Mouse (Mus musculus) forebrain, embryonic 16.5 days (tissue): ENCODE results near the gene Bicc1. TPM values are rescaled to one million over a fixed set of nuclear protein-coding genes. Genes with fewer than 3 reads are reported as not detected.

Experiments
- ATAC-seq: fragments of 200-750 bp; cut with Nextera tagmentation; 2 replicates; pipeline ENCODE4 v1.8.0; 2017; ENCODE audit warnings: mild to moderate bottlenecking, moderate library complexity
- H3K27ac ChIP-seq: fragments of 300-500 bp; sonication (generic); 2 replicates; pipeline ENCODE4 v1.5.1; 2014; ENCODE audit warnings: low read length, control low read depth
- H3K27me3 ChIP-seq: fragments of 300-500 bp; sonication (generic); replicated peaks from 2 replicates; pipeline ENCODE4 v1.6.1; 2014; ENCODE audit warnings: low read length; ENCODE audit not compliant: control insufficient read depth, insufficient read depth
- H3K36me3 ChIP-seq: fragments of 300-500 bp; sonication (generic); 2 replicates; pipeline ENCODE4 v1.6.1; 2014; ENCODE audit not compliant: control insufficient read depth, insufficient read depth
- H3K4me1 ChIP-seq: fragments of 300-500 bp; sonication (generic); replicated peaks from 2 replicates; pipeline ENCODE4 v1.6.1; 2014; ENCODE audit warnings: low read length; ENCODE audit not compliant: control insufficient read depth, insufficient read depth
- H3K4me2 ChIP-seq: fragments of 300-500 bp; sonication (generic); 2 replicates; pipeline ENCODE4 v1.6.1; 2014; ENCODE audit warnings: mild to moderate bottlenecking, low read length, control low read depth
- H3K4me3 ChIP-seq: fragments of 300-500 bp; sonication (generic); replicated peaks from 2 replicates; pipeline ENCODE4 v1.5.1; 2014; ENCODE audit warnings: mild to moderate bottlenecking, low read length, control low read depth
- H3K9ac ChIP-seq: fragments of 300-500 bp; sonication (generic); replicated peaks from 2 replicates; pipeline ENCODE4 v1.6.1; 2014; ENCODE audit warnings: low read depth, low read length, control low read depth
- H3K9me3 ChIP-seq: fragments of 300-500 bp; sonication (generic); 2 replicates; pipeline ENCODE4 v1.6.1; 2016; ENCODE audit warnings: low read length; ENCODE audit not compliant: control insufficient read depth
- WGBS: fragments of 180-500 bp; shearing (Covaris S2); extraction: QIAGEN DNeasy Blood & Tissue Kit; methylation state at CpG from one replicate; pipeline ENCODE4 v1.1.7; 2014; 5-methylcytosine and 5-hydroxymethylcytosine counted together
- polyA plus RNA-seq: library from polyadenylated mRNA; unstranded; fragments of >200 nt; fragmentation: Nextera tagmentation; extraction: Ambion mirVana; gene quantifications from 2 replicates; pipeline ENCODE4 v1.2.1, GENCODE M21; 2015

The Bicc1 gene
- polyA plus RNA-seq, 1 experiment from 2014 or later: 3.1 TPM

DNA sequence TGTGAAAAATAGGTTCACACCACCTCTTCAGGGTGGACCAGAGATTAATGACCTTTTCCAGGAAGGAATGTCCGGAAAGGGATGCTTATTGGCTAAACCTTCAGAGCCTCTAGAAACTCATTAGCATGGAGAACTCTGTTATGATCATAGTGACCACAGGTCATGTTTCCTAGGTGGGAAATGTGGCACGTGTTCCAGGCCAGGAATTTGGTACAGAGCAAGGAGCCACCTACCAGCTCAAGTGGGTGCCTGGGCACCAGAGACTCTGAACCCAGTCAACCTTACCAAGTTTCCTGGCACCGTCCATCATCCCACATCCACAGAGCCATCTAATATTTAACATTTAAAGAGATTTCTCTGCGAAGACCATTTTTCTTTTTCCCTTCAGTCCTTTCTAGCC is 29.2 kb upstream of the Bicc1 start:
- H3K4me1 ChIP-seq: peaks cover 2% of the 10 kb centered on the region; the same call in 1 of the 2 replicates
- 87% methylated on average over 4 of the region's 4 CpGs for WGBS
- no peaks in the 10 kb centered on the region for H3K9me3 ChIP-seq
- H3K27ac ChIP-seq: no peak overlapping the region
- H3K9ac ChIP-seq: no peak overlapping the region
- no peak overlapping the region for H3K4me2 ChIP-seq
- no peaks in the 10 kb centered on the region for H3K27me3 ChIP-seq
- no peak for ATAC-seq
- H3K4me3 ChIP-seq: no peak overlapping the region
- no peaks in the 10 kb centered on the region for H3K36me3 ChIP-seq

DNA sequence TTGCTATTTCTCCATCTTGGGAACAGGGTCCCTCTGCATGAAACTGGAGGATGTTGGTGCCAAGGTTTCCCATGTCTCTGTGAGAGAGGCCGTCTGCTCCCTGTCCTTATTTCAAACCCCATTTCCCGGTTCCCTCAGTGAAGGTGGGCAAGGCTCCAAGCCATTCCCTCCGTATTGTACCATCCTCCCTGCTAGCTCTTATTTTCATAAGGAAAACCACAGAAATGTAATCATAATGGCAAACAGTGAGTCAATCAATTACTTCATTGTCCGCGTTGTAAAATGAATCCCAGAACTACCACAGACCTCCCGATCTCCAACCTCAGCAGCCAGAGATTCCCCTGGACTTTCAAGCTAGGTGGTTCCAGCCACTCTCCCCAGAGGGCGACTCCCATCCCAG is 25.6 kb upstream of the Bicc1 start:
- WGBS: 78% methylated on average over 7 of the region's 7 CpGs
- Histone ChIP-seq H3K9me3 (no peaks in the 10 kb centered on the region), H3K4me1 (peaks cover 2% of the 10 kb centered on the region; the same call in 1 of the 2 replicates), H3K4me3 (no peak overlapping the region), H3K27ac (no peak overlapping the region), H3K27me3 (no peaks in the 10 kb centered on the region), H3K9ac (no peak overlapping the region), H3K4me2 (no peak overlapping the region), H3K36me3 (no peaks in the 10 kb centered on the region)
- no peak for ATAC-seq

DNA sequence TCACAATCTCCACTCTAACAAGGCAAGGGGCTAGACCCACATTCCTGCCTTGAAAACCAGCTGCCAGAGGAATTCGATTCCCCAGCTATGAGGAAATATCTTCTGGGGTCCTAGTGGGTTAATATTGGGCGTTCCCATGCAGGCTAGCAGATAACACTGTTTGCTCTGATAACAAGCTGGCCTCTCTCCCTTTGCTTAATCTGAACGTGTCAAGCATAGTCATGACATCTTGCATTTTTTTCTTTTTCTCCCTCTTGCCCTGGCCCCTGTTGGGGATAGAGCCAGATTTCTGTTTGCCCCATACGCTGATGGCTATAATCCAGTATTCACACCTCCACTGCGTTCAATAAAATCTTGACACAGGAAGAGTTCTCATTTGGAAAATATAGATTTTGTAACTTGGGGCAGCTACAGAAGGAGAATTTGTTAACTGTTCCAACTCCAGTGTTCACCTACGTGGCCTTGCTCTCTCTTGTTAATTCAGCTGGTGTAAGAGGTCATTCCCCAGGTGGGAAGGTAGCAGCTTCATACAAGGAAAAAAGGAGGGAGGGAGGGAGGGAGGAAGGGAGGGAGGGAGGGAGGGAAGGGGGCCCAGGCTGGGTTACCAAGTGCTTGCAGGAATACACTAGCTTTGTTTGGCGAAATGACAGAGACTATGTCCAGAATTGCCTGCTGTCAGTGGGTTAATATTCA is 24.0 kb upstream of the Bicc1 start:
- Histone ChIP-seq H3K9ac (no peak overlapping the region), H3K36me3 (no peaks in the 10 kb centered on the region), H3K27me3 (no peaks in the 10 kb centered on the region), H3K9me3 (no peaks in the 10 kb centered on the region), H3K4me1 (peaks cover 2% of the 10 kb centered on the region; the same call in 1 of the 2 replicates), H3K4me2 (no peak overlapping the region), H3K4me3 (no peak overlapping the region), H3K27ac (no peak overlapping the region)
- ATAC-seq: no peak
- 55% methylated on average over 7 of the region's 7 CpGs for WGBS

DNA sequence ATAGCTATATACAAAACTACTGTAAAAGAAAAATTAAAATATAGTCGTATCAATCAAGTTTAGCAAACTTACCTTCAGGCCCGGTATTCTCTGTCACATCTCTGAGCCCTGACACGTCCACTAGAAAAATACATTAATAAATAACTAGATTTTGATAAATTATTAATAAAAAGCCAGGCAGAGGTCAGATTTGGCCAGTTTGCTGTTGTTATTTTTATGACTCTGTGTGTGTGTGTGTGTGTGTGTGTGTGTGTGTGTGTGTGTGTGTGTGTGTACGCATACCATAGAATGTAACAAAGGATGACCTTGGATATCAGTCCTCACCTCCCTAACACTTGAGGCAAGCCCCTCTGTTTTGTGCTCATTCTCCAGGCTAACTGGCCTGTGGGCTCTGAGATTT is 22.4 kb upstream of the Bicc1 start:
- Histone ChIP-seq H3K27ac (no peak overlapping the region), H3K4me3 (no peak overlapping the region), H3K4me2 (no peak overlapping the region), H3K9ac (no peak overlapping the region), H3K36me3 (no peaks in the 10 kb centered on the region), H3K4me1 (peaks cover 2% of the 10 kb centered on the region; the same call in 1 of the 2 replicates), H3K9me3 (no peaks in the 10 kb centered on the region), H3K27me3 (no peaks in the 10 kb centered on the region)
- ATAC-seq: no peak
- 91% methylated on average over 4 of the region's 4 CpGs for whole genome bisulfite sequencing

DNA sequence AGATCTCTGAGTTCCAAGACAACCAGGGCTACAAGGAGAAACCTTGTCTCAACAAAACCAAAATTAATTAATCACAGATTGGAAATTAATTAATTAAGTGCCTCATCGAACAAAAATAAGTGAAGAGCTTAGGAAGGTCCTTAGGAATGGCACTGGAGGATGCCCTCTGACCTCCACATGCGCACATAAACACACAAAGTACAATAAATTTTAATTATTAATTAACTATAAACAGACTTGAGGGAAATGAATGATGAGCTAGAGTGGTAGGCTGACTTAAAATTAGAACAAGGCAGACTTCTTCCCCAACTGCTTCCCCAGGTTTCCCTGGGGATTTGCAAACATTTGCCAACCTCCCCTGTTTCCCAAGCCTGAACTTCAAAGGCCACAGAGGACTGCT is 21.6 kb upstream of the Bicc1 start:
- 82% methylated on average over 2 of the region's 2 CpGs for WGBS

DNA sequence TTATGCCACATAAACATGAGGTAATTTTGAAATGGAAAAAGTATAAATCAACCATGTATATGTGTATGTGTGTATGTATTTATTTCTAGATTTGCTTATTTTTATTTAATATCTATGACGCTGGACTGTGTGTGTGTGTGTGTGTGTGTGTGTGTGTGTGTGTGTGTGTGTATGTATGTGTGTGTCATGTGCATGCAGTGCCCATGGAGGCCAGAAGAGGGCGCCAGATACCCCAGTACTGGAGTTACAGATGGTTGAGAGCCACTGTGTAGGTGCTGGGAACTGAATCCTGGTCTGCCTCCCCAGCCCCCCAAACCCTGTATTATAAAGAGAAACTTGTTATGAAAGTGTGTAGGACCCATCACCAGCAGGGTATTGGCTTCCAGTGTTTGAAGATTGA is 20.6 kb upstream of the Bicc1 start:
- Histone ChIP-seq H3K27me3 (no peaks in the 10 kb centered on the region), H3K4me1 (peaks cover 2% of the 10 kb centered on the region; the same call in 1 of the 2 replicates), H3K27ac (no peak overlapping the region), H3K4me2 (no peak overlapping the region), H3K36me3 (no peaks in the 10 kb centered on the region), H3K9me3 (no peaks in the 10 kb centered on the region), H3K4me3 (no peak overlapping the region), H3K9ac (no peak overlapping the region)
- WGBS: 75% methylated on average over 2 of the region's 2 CpGs
- ATAC-seq: no peak

More for the DNA sequence above, 21.6 kb upstream of the Bicc1 start:
- H3K36me3 ChIP-seq: no peaks in the 10 kb centered on the region
- no peak overlapping the region for H3K4me3 ChIP-seq
- no peak overlapping the region for H3K27ac ChIP-seq
- peaks cover 2% of the 10 kb centered on the region; the same call in 1 of the 2 replicates for H3K4me1 ChIP-seq
- H3K9ac ChIP-seq: no peak overlapping the region
- no peak for ATAC-seq
- no peaks in the 10 kb centered on the region for H3K27me3 ChIP-seq
- H3K4me2 ChIP-seq: no peak overlapping the region
- H3K9me3 ChIP-seq: no peaks in the 10 kb centered on the region

DNA sequence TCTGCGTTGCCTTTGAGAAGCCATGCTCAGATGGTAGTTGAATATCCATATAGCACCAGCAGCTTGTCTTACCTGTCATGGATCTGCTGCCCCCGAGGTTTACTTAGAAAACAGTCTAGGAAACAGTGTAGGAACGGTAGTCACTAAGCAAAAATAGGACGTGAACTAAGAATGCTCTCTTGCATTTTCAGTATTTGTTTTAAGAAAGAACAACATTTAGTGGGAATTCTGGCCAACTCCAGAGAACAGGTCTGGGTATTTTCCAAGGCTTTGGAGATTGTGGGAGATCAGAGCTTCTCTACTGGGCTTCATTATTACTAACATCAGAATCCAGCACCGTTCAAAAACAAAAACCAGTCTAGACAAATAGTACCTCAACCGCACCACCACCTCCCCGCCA is 17.7 kb upstream of the Bicc1 start:
- Histone ChIP-seq H3K4me2 (no peak overlapping the region), H3K9me3 (no peaks in the 10 kb centered on the region)
- WGBS: 90% methylated on average over 7 of the region's 7 CpGs

DNA sequence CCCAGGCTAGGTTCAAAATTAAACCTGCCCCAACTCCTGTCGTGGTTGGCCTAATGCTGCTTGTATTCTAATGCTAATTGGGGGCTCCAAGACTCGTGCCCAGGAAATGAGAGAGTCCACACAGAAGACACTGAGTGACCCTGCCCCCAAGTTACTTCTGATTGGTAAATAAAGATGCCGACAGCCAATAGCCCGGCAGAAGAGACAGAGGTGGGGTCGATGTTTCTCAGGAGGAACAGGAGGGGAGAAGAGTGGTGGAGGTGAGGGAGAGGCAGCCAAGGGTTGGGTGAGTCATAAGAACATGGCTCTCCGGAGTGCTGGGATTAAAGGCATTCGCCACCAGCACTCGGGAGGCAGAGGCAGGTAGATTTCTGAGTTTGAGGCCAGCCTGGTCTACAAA is 16.8 kb upstream of the Bicc1 start:
- no peaks in the 10 kb centered on the region for H3K36me3 ChIP-seq
- no peak overlapping the region for H3K4me2 ChIP-seq
- WGBS: 74% methylated on average over 8 of the region's 8 CpGs
- no peaks in the 10 kb centered on the region for H3K4me1 ChIP-seq
- no peaks in the 10 kb centered on the region for H3K27me3 ChIP-seq
- H3K27ac ChIP-seq: no peak overlapping the region
- no peak overlapping the region for H3K4me3 ChIP-seq
- H3K9ac ChIP-seq: no peak overlapping the region
- ATAC-seq: no peak
- H3K9me3 ChIP-seq: no peaks in the 10 kb centered on the region

More for the DNA sequence above, 17.7 kb upstream of the Bicc1 start:
- H3K4me3 ChIP-seq: no peak overlapping the region
- H3K27ac ChIP-seq: no peak overlapping the region
- no peak for ATAC-seq
- H3K27me3 ChIP-seq: no peaks in the 10 kb centered on the region
- H3K36me3 ChIP-seq: no peaks in the 10 kb centered on the region
- no peak overlapping the region for H3K9ac ChIP-seq
- no peaks in the 10 kb centered on the region for H3K4me1 ChIP-seq

DNA sequence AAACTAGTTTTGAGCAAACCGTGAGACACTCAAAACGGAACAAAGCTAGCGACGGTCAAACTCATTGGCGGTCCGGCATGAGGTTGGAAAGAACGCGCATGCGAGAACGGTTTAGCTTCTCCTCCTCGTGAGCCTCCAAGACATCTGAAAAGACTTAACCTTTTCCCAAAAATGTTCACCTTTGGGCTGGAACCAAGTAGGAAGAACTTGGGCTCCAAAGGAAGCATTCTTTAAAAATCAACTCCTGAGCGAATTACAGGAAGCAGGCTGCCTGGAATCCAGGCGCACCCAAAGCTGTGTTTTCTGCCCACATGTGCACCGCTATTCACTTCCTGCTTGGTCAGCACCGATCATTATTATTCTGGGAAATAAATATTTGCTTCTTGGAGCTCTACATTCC is 15.8 kb upstream of the Bicc1 start:
- WGBS: 96% methylated on average over 15 of the region's 15 CpGs
- H3K27me3 ChIP-seq: no peaks in the 10 kb centered on the region
- H3K9me3 ChIP-seq: no peaks in the 10 kb centered on the region
- no peak for ATAC-seq
- no peak overlapping the region for H3K4me2 ChIP-seq
- H3K27ac ChIP-seq: no peak overlapping the region
- H3K4me1 ChIP-seq: no peaks in the 10 kb centered on the region
- H3K9ac ChIP-seq: no peak overlapping the region
- no peak overlapping the region for H3K4me3 ChIP-seq
- no peaks in the 10 kb centered on the region for H3K36me3 ChIP-seq

DNA sequence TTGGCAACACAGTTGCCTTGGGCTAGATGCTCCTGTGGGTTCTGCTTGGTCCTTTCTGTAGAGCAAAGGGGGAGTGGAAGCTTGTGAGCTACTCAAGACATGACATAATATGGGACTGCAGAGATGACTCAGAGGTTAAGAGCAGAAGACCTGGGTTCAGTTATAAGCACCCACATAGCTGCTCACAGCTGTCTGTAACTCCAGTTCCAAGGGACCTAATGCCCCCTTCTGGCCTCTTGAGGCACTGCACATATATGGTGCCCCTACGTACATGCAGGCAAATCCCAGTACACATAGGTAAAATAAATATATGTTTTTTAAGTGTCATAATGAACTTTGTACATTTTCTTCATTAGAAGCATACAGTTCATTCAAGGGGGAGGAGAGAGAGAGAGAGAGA is 11.9 kb upstream of the Bicc1 start:
- Histone ChIP-seq H3K4me1 (no peaks in the 10 kb centered on the region), H3K9ac (no peak overlapping the region), H3K27ac (no peak overlapping the region), H3K36me3 (no peaks in the 10 kb centered on the region), H3K4me3 (no peak overlapping the region), H3K9me3 (no peaks in the 10 kb centered on the region), H3K4me2 (no peak overlapping the region), H3K27me3 (no peaks in the 10 kb centered on the region)
- 100% methylated on average over 1 of the region's 1 CpGs for WGBS
- no peak for ATAC-seq
